25 mouse cellular contexts compared by ENCODE assay signal in genomic region chr14:16439385-16440126, GRCm38 (mm10).
DNase-seq lines count a peak whose midpoint lies in the region; ATAC-seq and TF ChIP-seq lines count a peak whose summit lies in the region.
"Had no signal": no experiment of that assay in that cellular context is flagged by ENCODE, and none has a peak within 500 bp of the region (broad histone marks: within the 10 kb centered on the region; RNA-seq: fewer than 3 reads in every experiment).

No protein-coding gene starts in this region.

- H3K4me1 ChIP-seq in forebrain, embryonic 13.5 days: peaks cover 7% of the 10 kb centered on the region; the same call in 1 of the 2 replicates
- H3K4me1 ChIP-seq in forebrain, embryonic 15.5 days: 0 out of 2 replicates have a peak, but pooled peaks cover 4% of the 10 kb centered on the region
- H3K4me1 ChIP-seq in kidney, adult 2 months (ENCODE audit: control insufficient read depth, insufficient read depth, low read length): no peaks in the 10 kb centered on the region
- 0 out of 2 replicates have a peak, but pooled peaks cover 6% of the 10 kb centered on the region for H3K4me1 ChIP-seq in kidney, embryonic 14.5 days (ENCODE audit: control insufficient read depth, insufficient read depth, low read length)
- H3K4me1 ChIP-seq in hindbrain, embryonic 14.5 days (replicated peaks; ENCODE audit: control insufficient read depth, insufficient read depth, low read length): peaks cover 4% of the 10 kb centered on the region; the same call in 1 of the 2 replicates
- H3K4me1 ChIP-seq: liver, embryonic 12.5 days had no signal

- no peak for TF ChIP-seq POLR2A in kidney, adult 2 months (IDR thresholded peaks at IDR 0.05; ENCODE audit: low read depth, low read length)

- peak; percentile 15 for DNase-seq in kidney, adult 2 months
- peak; percentile 59 for DNase-seq in Muller cell, postnatal 12 days (ENCODE audit: inconsistent ontology term)
- DNase-seq in hindbrain, embryonic 14.5 days (ENCODE audit: low spot score): no peak
- no peak for DNase-seq in layer of hippocampus, adult 18-20 months (ENCODE audit: low spot score in 2 of 2)
- no peak for DNase-seq in heart, postnatal 25 days (ENCODE audit: low spot score)
- DNase-seq: adrenal gland, postnatal 25 days; cerebellum, adult 11-12 months; cerebellum, postnatal 14 days; embryo, embryonic 11 days; gastrocnemius, postnatal 10 days; heart, adult 2 months; heart, postnatal 4 days; kidney, postnatal 14 days; left cerebral cortex, postnatal 4 days; lung, adult 2 months; lung, postnatal 36 days; right cerebral cortex, adult 18-20 months had no signal

- H3K36me3 ChIP-seq in forebrain, embryonic 13.5 days (ENCODE audit: poor library complexity, severe bottlenecking): peaks cover 9% of the 10 kb centered on the region; the same call in 1 of the 2 replicates
- H3K36me3 ChIP-seq in forebrain, embryonic 15.5 days: peaks cover 13% of the 10 kb centered on the region; the same call in 1 of the 2 replicates
- no peaks in the 10 kb centered on the region; the same call in 1 of the 2 replicates for H3K36me3 ChIP-seq in kidney, adult 2 months (ENCODE audit: control insufficient read depth, insufficient read depth, low read length)
- peaks cover 44% of the 10 kb centered on the region for H3K36me3 ChIP-seq in kidney, embryonic 14.5 days (ENCODE audit: control insufficient read depth, insufficient read depth, low read length)
- H3K36me3 ChIP-seq in hindbrain, embryonic 14.5 days (replicated peaks; ENCODE audit: control insufficient read depth, insufficient read depth): peaks cover 15% of the 10 kb centered on the region; the same call in 1 of the 2 replicates

- no peak overlapping the region for H3K4me3 ChIP-seq in forebrain, embryonic 13.5 days
- no peak overlapping the region for H3K4me3 ChIP-seq in forebrain, embryonic 15.5 days
- no peak overlapping the region for H3K4me3 ChIP-seq in kidney, adult 2 months (ENCODE audit: insufficient read depth, low read depth, low read length)
- no peak overlapping the region for H3K4me3 ChIP-seq in kidney, embryonic 14.5 days (ENCODE audit: low read length)
- H3K4me3 ChIP-seq in hindbrain, embryonic 14.5 days (replicated peaks; ENCODE audit: low read length): no peak overlapping the region
- H3K4me3 ChIP-seq: heart, adult 2 months; liver, embryonic 12.5 days; myocyte had no signal

- no peak for TF ChIP-seq CTCF in kidney, adult 2 months (conservative IDR thresholded peaks at IDR 0.05; ENCODE audit: insufficient read depth, insufficient read length, low read depth, low read length)

- no peak overlapping the region for H3K9ac ChIP-seq in forebrain, embryonic 13.5 days
- no peak overlapping the region for H3K9ac ChIP-seq in forebrain, embryonic 15.5 days (replicated peaks)
- no peak overlapping the region for H3K9ac ChIP-seq in kidney, embryonic 14.5 days (ENCODE audit: low read depth, low read length)
- H3K9ac ChIP-seq in hindbrain, embryonic 14.5 days: no peak overlapping the region
- H3K9ac ChIP-seq: liver, embryonic 12.5 days had no signal

- WGBS in forebrain, embryonic 13.5 days: 71% methylated on average over 6 of the region's 6 CpGs
- whole genome bisulfite sequencing in forebrain, embryonic 15.5 days: 69% methylated on average over 6 of the region's 6 CpGs
- 47% methylated on average over 6 of the region's 6 CpGs for WGBS in kidney, adult 2 months
- 50% methylated on average over 6 of the region's 6 CpGs for WGBS in kidney, embryonic 14.5 days
- 51% methylated on average over 6 of the region's 6 CpGs for WGBS in hindbrain, embryonic 14.5 days

- no peak overlapping the region for H3K27ac ChIP-seq in forebrain, embryonic 13.5 days
- H3K27ac ChIP-seq in forebrain, embryonic 15.5 days (replicated peaks): no peak overlapping the region
- H3K27ac ChIP-seq in kidney, adult 2 months (ENCODE audit: insufficient read depth, low read depth, low read length): no peak overlapping the region
- no peak overlapping the region for H3K27ac ChIP-seq in kidney, embryonic 14.5 days (ENCODE audit: low read depth, low read length)
- H3K27ac ChIP-seq in hindbrain, embryonic 14.5 days: no peak overlapping the region
- H3K27ac ChIP-seq: heart, adult 2 months; liver, embryonic 12.5 days; stomach, postnatal 0 days had no signal

- ATAC-seq in forebrain, embryonic 13.5 days: peak; percentile 22
- no peak for ATAC-seq in forebrain, embryonic 15.5 days (replicated peaks)
- ATAC-seq in kidney, embryonic 14.5 days (ENCODE audit: low FRiP score, low TSS enrichment): no peak
- peak; percentile 12; the same call in 1 of the 2 replicates for ATAC-seq in hindbrain, embryonic 14.5 days (ENCODE audit: low FRiP score)
- ATAC-seq: intestine, postnatal 0 days; liver, embryonic 12.5 days had no signal

- no peaks in the 10 kb centered on the region for H3K9me3 ChIP-seq in forebrain, embryonic 13.5 days (replicated peaks)
- H3K9me3 ChIP-seq in forebrain, embryonic 15.5 days: no peaks in the 10 kb centered on the region
- H3K9me3 ChIP-seq in kidney, embryonic 14.5 days (ENCODE audit: control insufficient read depth, low read length): no peaks in the 10 kb centered on the region
- no peaks in the 10 kb centered on the region for H3K9me3 ChIP-seq in hindbrain, embryonic 14.5 days (ENCODE audit: control insufficient read depth, low read length)
- H3K9me3 ChIP-seq: G1E; liver, embryonic 12.5 days had no signal

- H3K27me3 ChIP-seq in forebrain, embryonic 13.5 days: no peaks in the 10 kb centered on the region
- H3K27me3 ChIP-seq in forebrain, embryonic 15.5 days: no peaks in the 10 kb centered on the region
- no peaks in the 10 kb centered on the region for H3K27me3 ChIP-seq in kidney, adult 2 months (replicated peaks; ENCODE audit: control insufficient read depth, insufficient read depth, low read length)
- H3K27me3 ChIP-seq in kidney, embryonic 14.5 days (ENCODE audit: control insufficient read depth, insufficient read depth, low read length): no peaks in the 10 kb centered on the region
- H3K27me3 ChIP-seq in hindbrain, embryonic 14.5 days (ENCODE audit: control insufficient read depth, insufficient read depth, low read length): no peaks in the 10 kb centered on the region
- H3K27me3 ChIP-seq: liver, embryonic 12.5 days had no signal

- no peak overlapping the region for H3K4me2 ChIP-seq in forebrain, embryonic 13.5 days
- no peak overlapping the region for H3K4me2 ChIP-seq in forebrain, embryonic 15.5 days (replicated peaks)
- H3K4me2 ChIP-seq in kidney, embryonic 14.5 days (replicated peaks; ENCODE audit: low read depth, low read length): no peak overlapping the region
- no peak overlapping the region for H3K4me2 ChIP-seq in hindbrain, embryonic 14.5 days (replicated peaks)
- H3K4me2 ChIP-seq: liver, embryonic 12.5 days had no signal

- intact Hi-C loops in heart, postnatal 25 days (cut with DNase I): no loop called here

Comparison
In these comparisons a context has a peak if more than half of its experiments do, and no peak if none do; other contexts are left out.
1. ATAC-seq: peak in forebrain, embryonic 13.5 days (single experiment) and hindbrain, embryonic 14.5 days (single experiment); none in forebrain, embryonic 15.5 days (single experiment) and kidney, embryonic 14.5 days (single experiment).
2. DNase-seq: peak in kidney, adult 2 months (single experiment) and Muller cell, postnatal 12 days (single experiment); none in hindbrain, embryonic 14.5 days (single experiment), layer of hippocampus, adult 18-20 months (0 of 2) and heart, postnatal 25 days (single experiment).